Mouse (Mus musculus) thymus, adult 2 months (tissue): ENCODE measurements around the gene Esam.

Experiments used
- CTCF ChIP-seq: fragments of 200-500 bp; IDR thresholded peaks from 2 replicates; pipeline ENCODE4 v1.5.1; 2012; ENCODE audit warnings: mild to moderate bottlenecking, control low read depth, low read length, moderate library complexity, borderline replicate concordance; ENCODE audit not compliant: control insufficient read depth, poor library complexity, insufficient read depth; ENCODE audit errors: extremely low read depth
- POLR2A ChIP-seq: fragments of 200-500 bp; IDR thresholded peaks from 2 replicates; pipeline ENCODE4 v1.6.1; 2012; ENCODE audit warnings: mild to moderate bottlenecking, low read length, control low read depth, moderate library complexity; ENCODE audit not compliant: control insufficient read depth, poor library complexity, insufficient read depth; ENCODE audit errors: extremely low read depth

- no peak for TF ChIP-seq POLR2A
- no peak for TF ChIP-seq CTCF
These were observed 23.5 kb upstream of the Esam start for GRCm38 (mm10) chr9:37504348-37504747.
